Mouse (Mus musculus) myocyte (in vitro differentiated cells): ENCODE measurements around the gene Npm3. TPM values are rescaled to one million over a fixed set of nuclear protein-coding genes. Genes with fewer than 3 reads are reported as not detected.

ENCODE experiments used
- H3K27me3 ChIP-seq: one replicate; pipeline ENCODE4 v1.6.1; 2011; ENCODE audit not compliant: control insufficient read depth, insufficient read depth, insufficient read length
- H3K36me3 ChIP-seq: one replicate; pipeline ENCODE4 v1.6.1; 2011; ENCODE audit not compliant: control insufficient read depth, insufficient read depth
- H3K4me2 ChIP-seq: one replicate; pipeline ENCODE4 v1.6.1; 2011; ENCODE audit warnings: low read depth, control low read depth
- H3K4me3 ChIP-seq: one replicate; pipeline ENCODE4 v1.5.1; 2011; ENCODE audit warnings: mild to moderate bottlenecking, control low read depth, moderate library complexity
- H3K79me2 ChIP-seq: one replicate; pipeline ENCODE4 v1.6.1; 2011; ENCODE audit not compliant: control insufficient read depth, insufficient read depth
- H3ac ChIP-seq: one replicate; pipeline ENCODE4 v1.6.1; 2011; ENCODE audit not compliant: control insufficient read depth, insufficient read length
- CEBPB ChIP-seq: IDR thresholded peaks from 2 replicates; pipeline ENCODE4 v1.6.1; 2011; ENCODE audit warnings: mild to moderate bottlenecking, moderate library complexity; ENCODE audit not compliant: poor library complexity, insufficient read depth, severe bottlenecking
- E2F4 ChIP-seq: IDR thresholded peaks from one replicate; pipeline ENCODE4 v1.6.1; 2011; ENCODE audit warnings: mild to moderate bottlenecking, control low read depth, moderate library complexity; ENCODE audit not compliant: insufficient read depth
- MAX ChIP-seq: IDR thresholded peaks from one replicate; pipeline ENCODE4 v1.6.1; 2011; ENCODE audit warnings: low read depth, mild to moderate bottlenecking, control low read depth
- MYOD1 ChIP-seq, 3 experiments: IDR thresholded peaks; one replicate each; pipeline ENCODE4 v1.6.1; 2011; ENCODE audit warnings: control low read depth in 2 of 3, low read depth in 2 of 3, mild to moderate bottlenecking in 2 of 3, moderate library complexity in 1 of 3; ENCODE audit not compliant: insufficient read length in 2 of 3, control insufficient read depth in 1 of 3
- MYOG ChIP-seq, 3 experiments: IDR thresholded peaks; one replicate each; pipeline ENCODE4 v1.6.1; 2011; ENCODE audit warnings: control low read depth in 2 of 3, low read depth in 2 of 3, mild to moderate bottlenecking in 2 of 3; ENCODE audit not compliant: insufficient read length in 2 of 3, control insufficient read depth in 1 of 3, insufficient read depth in 1 of 3
- POLR2A ChIP-seq: IDR thresholded peaks from one replicate; pipeline ENCODE4 v1.6.1; 2011; ENCODE audit warnings: low read depth, mild to moderate bottlenecking, control low read depth, moderate library complexity; ENCODE audit not compliant: insufficient read length
- POLR2AphosphoS2 ChIP-seq: IDR thresholded peaks from one replicate; pipeline ENCODE4 v1.6.1; 2011; ENCODE audit warnings: low read depth, control low read depth; ENCODE audit not compliant: insufficient read length
- REST ChIP-seq: IDR thresholded peaks from one replicate; pipeline ENCODE4 v1.6.1; 2011; ENCODE audit warnings: mild to moderate bottlenecking, control low read depth, moderate library complexity; ENCODE audit not compliant: insufficient read depth, insufficient read length
- SRF ChIP-seq: IDR thresholded peaks from one replicate; pipeline ENCODE4 v1.6.1; 2011; ENCODE audit warnings: low read depth; ENCODE audit not compliant: control insufficient read depth, insufficient read length
- TCF12 ChIP-seq: IDR thresholded peaks from one replicate; pipeline ENCODE4 v1.6.1; 2011; ENCODE audit warnings: mild to moderate bottlenecking, control low read depth; ENCODE audit not compliant: poor library complexity, insufficient read depth, severe bottlenecking
- TCF3 ChIP-seq: IDR thresholded peaks from one replicate; pipeline ENCODE4 v1.6.1; 2011; ENCODE audit warnings: low read depth, control low read depth; ENCODE audit not compliant: insufficient read length
- USF1 ChIP-seq: IDR thresholded peaks from one replicate; pipeline ENCODE4 v1.6.1; 2011; ENCODE audit warnings: low read depth, mild to moderate bottlenecking, control low read depth, moderate library complexity
- polyA plus RNA-seq: library from polyadenylated mRNA; unstranded; fragments of >200 nt; fragmentation: generic; extraction: Trizol; gene quantifications from one replicate; pipeline ENCODE4 v1.2.1, GENCODE M21; 2012; ENCODE audit warnings: missing spikeins

Gene Npm3
- polyA plus RNA-seq, 1 experiment, result 97.2 TPM

GRCm38 (mm10) chr19:45771501-45771900, 22.1 kb upstream of the Npm3 start:
- H3K36me3 ChIP-seq, result peaks cover 84% of the 10 kb centered on the region
- no peak overlapping the region for H3K4me3 ChIP-seq
- H3K79me2 ChIP-seq, result peaks cover 10% of the 10 kb centered on the region
- no peak overlapping the region for H3ac ChIP-seq
- TF ChIP-seq POLR2AphosphoS2 (no peak), MYOG (IDR thresholded peaks at IDR 0.05; ENCODE audit: control insufficient read depth in 1 of 3, insufficient read depth in 1 of 3, insufficient read length in 2 of 3, low read depth in 2 of 3) (no peak), E2F4 (no peak), SRF (no peak), REST (no peak), TCF3 (no peak), POLR2A (no peak), CEBPB (no peak), TCF12 (no peak), MYOD1 (IDR thresholded peaks at IDR 0.05; ENCODE audit: control insufficient read depth in 1 of 3, insufficient read length in 2 of 3, low read depth in 2 of 3) (no peak), USF1 (no peak), MAX (no peak)
- H3K27me3 ChIP-seq, result no peaks in the 10 kb centered on the region
- H3K4me2 ChIP-seq, result no peak overlapping the region

- TF ChIP-seq CEBPB (no peak), MYOD1 (IDR thresholded peaks at IDR 0.05; ENCODE audit: control insufficient read depth in 1 of 3, insufficient read length in 2 of 3, low read depth in 2 of 3) (no peak)
- H3ac ChIP-seq, result no peak overlapping the region
- H3K79me2 ChIP-seq, result no peaks in the 10 kb centered on the region
Observed at GRCm38 (mm10) chr19:45760810-45761209, 11.4 kb upstream of the Npm3 start.

GRCm38 (mm10) chr19:45758671-45759070, 9.3 kb upstream of the Npm3 start:
- no peak for TF ChIP-seq MAX
- TF ChIP-seq MYOD1 (IDR thresholded peaks at IDR 0.05; ENCODE audit: control insufficient read depth in 1 of 3, insufficient read length in 2 of 3, low read depth in 2 of 3), result no peak
- no peak for TF ChIP-seq E2F4
- no peak for TF ChIP-seq CEBPB
- no peak for TF ChIP-seq TCF3
- no peak for TF ChIP-seq USF1
- TF ChIP-seq MYOG (IDR thresholded peaks at IDR 0.05; ENCODE audit: control insufficient read depth in 1 of 3, insufficient read depth in 1 of 3, insufficient read length in 2 of 3, low read depth in 2 of 3), result no peak
- no peak for TF ChIP-seq REST
- TF ChIP-seq SRF, result no peak
- no peak for TF ChIP-seq POLR2A
- TF ChIP-seq TCF12, result no peak
- TF ChIP-seq POLR2AphosphoS2, result no peak

More at GRCm38 (mm10) chr19:45760810-45761209, 11.4 kb upstream of the Npm3 start:
- no peak overlapping the region for H3K4me3 ChIP-seq
- no peak overlapping the region for H3K4me2 ChIP-seq
- no peaks in the 10 kb centered on the region for H3K27me3 ChIP-seq
- H3K36me3 ChIP-seq, result peaks cover 78% of the 10 kb centered on the region

GRCm38 (mm10) chr19:45753551-45753950, 4.2 kb upstream of the Npm3 start:
- TF ChIP-seq CEBPB, result no peak
- no peak for TF ChIP-seq POLR2A
- TF ChIP-seq TCF12, result no peak
- no peak for TF ChIP-seq REST
- TF ChIP-seq SRF, result no peak
- no peak overlapping the region for H3K4me2 ChIP-seq
- peaks cover 49% of the 10 kb centered on the region for H3K36me3 ChIP-seq
- H3ac ChIP-seq, result no peak overlapping the region
- no peak overlapping the region for H3K4me3 ChIP-seq
- H3K79me2 ChIP-seq, result no peaks in the 10 kb centered on the region
- no peaks in the 10 kb centered on the region for H3K27me3 ChIP-seq

More at GRCm38 (mm10) chr19:45758671-45759070, 9.3 kb upstream of the Npm3 start:
- no peaks in the 10 kb centered on the region for H3K27me3 ChIP-seq
- H3K36me3 ChIP-seq, result peaks cover 77% of the 10 kb centered on the region
- H3K4me3 ChIP-seq, result no peak overlapping the region
- H3K4me2 ChIP-seq, result no peak overlapping the region
- no peaks in the 10 kb centered on the region for H3K79me2 ChIP-seq
- H3ac ChIP-seq, result no peak overlapping the region

GRCm38 (mm10) chr19:45751881-45752280, 2.5 kb upstream of the Npm3 start:
- no peak overlapping the region for H3K4me2 ChIP-seq
- peaks cover 32% of the 10 kb centered on the region for H3K36me3 ChIP-seq
- no peak for TF ChIP-seq POLR2AphosphoS2
- TF ChIP-seq SRF, result no peak
- TF ChIP-seq CEBPB, result no peak
- TF ChIP-seq MAX, result no peak
- TF ChIP-seq TCF3, result no peak
- no peak for TF ChIP-seq MYOD1 (IDR thresholded peaks at IDR 0.05; ENCODE audit: control insufficient read depth in 1 of 3, insufficient read length in 2 of 3, low read depth in 2 of 3)
- TF ChIP-seq USF1, result no peak
- no peaks in the 10 kb centered on the region for H3K79me2 ChIP-seq
- H3ac ChIP-seq, result no peak overlapping the region
- no peak overlapping the region for H3K4me3 ChIP-seq
- H3K27me3 ChIP-seq, result no peaks in the 10 kb centered on the region
